Mouse (Mus musculus): ENCODE measurements around the gene Nom1.

Gene Nom1

DNA sequence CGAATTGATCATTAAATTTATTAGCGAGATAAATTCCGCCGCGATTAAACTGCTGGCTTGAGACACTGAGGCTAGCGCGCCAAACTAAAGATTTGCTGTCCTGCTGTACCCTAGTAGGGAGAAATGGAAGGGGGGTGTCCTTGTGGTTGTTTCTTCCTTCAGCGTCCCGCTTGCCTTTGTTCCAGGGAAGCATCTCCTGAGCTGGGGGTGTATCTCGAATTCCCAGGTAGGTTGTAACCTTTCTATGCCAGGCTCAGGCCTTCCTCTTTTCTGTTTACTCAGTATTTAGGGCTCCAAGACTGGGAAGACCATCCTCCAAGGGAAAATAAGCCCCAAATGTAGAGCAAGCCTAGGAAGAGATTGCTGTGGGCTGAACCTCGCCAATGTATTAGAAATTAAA, 36.9 kb downstream of the Nom1 start:
- no peak for DNase-seq

GRCm38 (mm10) chr5:29471855-29472665, 37.6 kb downstream of the Nom1 start:
- no peak for DNase-seq

DNA sequence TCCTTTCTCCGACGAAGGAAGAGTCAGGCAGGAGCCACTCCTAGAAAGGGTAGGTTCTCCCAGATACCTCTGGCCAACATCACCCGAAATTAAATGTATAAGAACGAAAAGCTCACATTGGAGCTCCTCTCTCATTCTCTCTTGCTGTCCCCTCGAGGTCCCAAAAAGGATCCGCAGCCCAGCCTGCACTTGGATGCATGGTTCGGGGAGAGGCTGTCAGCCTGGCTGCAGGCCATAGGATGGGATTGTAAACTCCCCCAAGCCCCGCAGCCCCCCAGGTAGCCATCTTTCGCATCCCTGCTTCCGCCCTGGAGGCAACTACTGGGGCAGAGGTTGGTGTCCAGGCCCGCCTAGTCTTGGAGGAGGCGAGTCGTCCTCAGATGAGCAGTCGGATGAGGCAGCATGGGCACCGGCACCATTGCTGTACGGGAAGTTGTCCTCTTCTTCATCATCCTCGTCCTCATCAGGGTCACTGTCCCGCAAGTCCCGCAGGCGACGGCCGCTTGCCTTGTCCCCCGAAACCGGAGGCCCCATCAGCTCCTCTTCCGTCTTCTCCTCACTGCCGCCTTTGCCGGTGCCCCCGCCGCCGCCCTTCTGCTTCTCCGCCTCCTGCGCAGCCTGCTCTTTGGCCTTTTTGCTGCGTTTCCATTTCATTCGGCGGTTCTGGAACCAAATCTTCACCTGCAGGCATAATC, 39.2 kb downstream of the Nom1 start:
- no peak for DNase-seq

DNA sequence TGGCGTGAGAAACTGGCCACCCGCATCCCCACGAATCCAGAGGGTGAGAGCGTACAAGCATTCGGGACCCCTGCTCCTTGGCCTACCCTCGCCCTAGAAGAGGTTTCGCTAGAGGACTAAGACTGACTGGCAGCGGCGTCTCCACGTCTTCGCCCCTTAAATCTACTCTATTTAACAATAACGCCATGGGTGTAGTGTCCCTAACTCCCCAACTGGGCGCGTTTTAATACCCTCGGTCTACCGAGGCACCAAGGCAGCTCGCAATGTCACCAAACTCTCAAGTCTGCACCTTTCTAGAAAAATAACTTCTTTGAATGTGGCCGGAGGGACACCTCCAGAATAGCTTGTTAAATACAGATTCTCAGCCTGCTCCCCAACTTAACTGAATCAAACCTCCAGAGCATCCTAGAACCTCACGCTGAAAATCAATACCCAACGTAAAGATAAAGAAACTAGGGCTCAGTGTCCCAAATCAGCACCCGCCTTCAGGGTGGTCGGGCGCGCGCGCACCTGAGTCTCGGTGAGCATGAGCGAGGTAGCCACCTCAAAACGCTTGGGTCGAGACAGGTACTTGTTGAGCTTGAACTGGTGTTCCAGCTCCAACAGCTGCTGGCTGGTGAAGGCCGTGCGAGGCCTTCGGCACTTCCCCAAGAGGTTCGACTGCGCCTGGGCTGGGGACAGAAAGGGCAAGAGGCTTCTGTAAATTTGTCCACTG, 39.9 kb downstream of the Nom1 start:
- no peak for DNase-seq

DNA sequence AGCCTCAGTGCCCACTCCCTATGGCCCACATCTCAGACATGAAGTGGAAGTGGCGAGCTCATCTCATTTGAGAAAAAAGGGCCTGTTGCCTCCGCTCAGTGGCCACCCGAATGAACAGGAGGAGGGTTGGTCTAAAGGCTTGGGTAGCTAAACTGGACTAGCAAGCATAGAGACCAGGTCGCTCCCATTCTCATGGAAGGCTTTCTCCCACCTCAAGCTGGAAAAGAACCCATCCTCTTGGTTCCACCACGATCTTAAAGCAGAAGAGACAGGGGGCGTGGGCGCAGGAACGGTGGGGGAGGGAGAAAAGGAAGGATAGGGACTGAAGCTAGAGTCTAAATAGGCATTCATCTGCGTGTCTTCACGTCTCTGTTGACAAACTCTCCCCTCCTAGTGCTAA, 40.6 kb downstream of the Nom1 start:
- no peak for DNase-seq

GRCm38 (mm10) chr5:29475556-29475955, 41.1 kb downstream of the Nom1 start:
- DNase-seq = no peak

DNA sequence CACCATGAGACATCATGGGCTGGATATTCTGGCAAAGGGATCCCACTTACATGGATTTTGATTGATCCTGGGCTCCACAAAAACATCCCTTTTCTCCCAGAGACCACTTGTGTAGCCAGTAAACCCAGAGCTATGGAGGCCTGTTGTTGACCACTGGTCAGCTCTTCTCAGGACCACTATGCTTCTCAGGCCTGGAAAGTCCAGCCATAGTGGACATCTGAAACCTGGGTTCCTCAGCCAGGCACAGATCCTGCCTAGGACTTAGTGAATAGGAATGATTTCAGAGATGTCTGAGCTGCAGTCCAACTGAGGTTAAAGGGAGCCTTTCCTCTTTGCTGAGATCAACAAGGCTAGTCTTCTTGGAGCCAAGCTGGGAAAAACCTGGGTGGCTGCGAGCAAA, 41.6 kb downstream of the Nom1 start:
- DNase-seq = no peak

DNA sequence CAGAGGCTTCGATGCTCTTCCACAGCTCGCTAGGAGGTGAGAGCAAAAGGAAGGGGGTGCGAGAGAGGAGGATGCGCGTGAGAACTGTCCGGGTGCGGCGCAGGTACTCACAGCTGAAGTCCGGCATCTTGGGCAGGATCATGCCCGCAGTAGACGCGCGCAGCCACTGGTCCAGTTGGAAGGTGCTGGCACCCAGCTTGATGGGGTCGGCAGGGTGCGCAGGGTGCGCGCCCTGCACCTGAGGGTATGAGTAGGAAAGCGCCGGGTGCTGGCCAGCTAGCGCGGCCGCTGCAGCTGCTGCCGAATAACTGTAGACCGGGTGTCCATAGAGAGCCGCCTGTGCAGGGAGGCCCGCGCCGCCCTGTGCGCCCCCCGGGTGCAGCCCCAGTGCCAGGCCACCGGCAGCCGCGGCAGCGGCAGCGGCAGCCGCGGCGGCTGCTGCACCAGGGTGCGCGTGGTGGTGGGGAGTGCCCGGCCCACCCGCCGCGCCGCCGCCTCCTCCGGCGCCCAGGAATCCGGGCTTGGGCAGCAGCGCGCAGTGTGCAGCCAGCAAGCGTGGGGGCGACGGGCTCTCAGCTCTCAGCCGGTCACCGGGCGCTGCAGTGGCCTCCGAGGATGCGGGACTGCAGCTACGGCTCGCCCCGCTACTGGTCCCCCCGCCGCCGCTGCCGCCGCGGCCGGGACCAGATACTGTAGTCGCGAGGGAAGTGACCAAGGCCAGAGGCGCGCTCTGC, 43.2 kb downstream of the Nom1 start:
- no peak for DNase-seq

- no peak for DNase-seq
These were observed 44.0 kb downstream of the Nom1 start, which contains the start of gene Mnx1 for GRCm38 (mm10) chr5:29478208-29479197. Mnx1 (minus strand) TSS chr5:29478470.

- DNase-seq = no peak
These were observed 44.7 kb downstream of the Nom1 start for GRCm38 (mm10) chr5:29479198-29479593.

DNA sequence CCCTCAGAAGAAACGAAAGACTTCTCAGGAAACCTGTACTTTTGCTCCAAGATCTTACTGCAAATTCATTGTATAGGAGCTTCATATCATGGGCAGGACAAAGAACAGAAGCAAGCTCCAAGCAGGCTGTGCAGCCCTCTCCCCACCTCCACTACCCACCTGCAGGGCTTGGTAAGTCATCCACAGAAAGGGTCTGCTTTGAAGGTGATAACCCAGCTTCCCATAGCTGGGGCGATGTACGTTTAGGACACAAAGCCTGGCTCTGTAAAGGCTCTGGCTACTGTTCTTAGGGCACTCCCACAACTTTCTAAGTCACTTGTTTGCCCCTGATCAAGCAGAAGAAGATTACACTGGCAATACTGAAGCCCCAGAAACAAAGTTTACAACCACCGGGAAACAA, 49.3 kb downstream of the Nom1 start:
- no peak for DNase-seq

- DNase-seq = no peak
These were observed 50.8 kb downstream of the Nom1 start for GRCm38 (mm10) chr5:29484965-29485940.

GRCm38 (mm10) chr5:29485941-29486320, 51.5 kb downstream of the Nom1 start:
- no peak for DNase-seq

- no peak for DNase-seq
These were observed 52.9 kb downstream of the Nom1 start for GRCm38 (mm10) chr5:29487321-29487720.

GRCm38 (mm10) chr5:29507013-29507412, 72.5 kb downstream of the Nom1 start:
- no peak for DNase-seq
